In genomic region chr19:38775548-38775947, GRCm38 (mm10) we compare ENCODE assay signal across 9 mouse cellular contexts. TPM values are rescaled to one million over a fixed set of nuclear protein-coding genes. Genes with fewer than 3 reads are reported as not detected.
DNase-seq lines count a peak whose midpoint lies in the region; ATAC-seq and TF ChIP-seq lines count a peak whose summit lies in the region.
"Had no signal": no experiment of that assay in that cellular context is flagged by ENCODE, and none has a peak within 500 bp of the region (broad histone marks: within the 10 kb centered on the region; RNA-seq: fewer than 3 reads in every experiment).

No protein-coding gene starts in this region.

- no peak overlapping the region for H3K4me2 ChIP-seq in CH12.LX (ENCODE audit: insufficient read depth, low read depth, poor library complexity, severe bottlenecking)
- no peak overlapping the region for H3K4me2 ChIP-seq in midbrain, embryonic 16.5 days (ENCODE audit: low read length)
- H3K4me2 ChIP-seq: liver, embryonic 13.5 days had no signal

- ATAC-seq in midbrain, embryonic 16.5 days = 0 out of 2 replicates have a peak, but pooled peaks have one; percentile 70
- no peak for ATAC-seq in megakaryocyte-erythroid progenitor cell, adult 5-6 weeks (replicated peaks; ENCODE audit: low FRiP score, low TSS enrichment, poor library complexity, severe bottlenecking)

- H3K27ac ChIP-seq in CH12.LX (ENCODE audit: insufficient read depth, low read depth) = no peak overlapping the region
- no peak overlapping the region for H3K27ac ChIP-seq in gastrocnemius, adult 2 months
- no peak overlapping the region for H3K27ac ChIP-seq in midbrain, embryonic 16.5 days (ENCODE audit: low read length)
- H3K27ac ChIP-seq: liver, embryonic 13.5 days had no signal

- intact Hi-C loops in gastrocnemius, adult 2 months (cut with DNase I) = loop anchor here (2.0 to 5.0 kb wide), 2 partner anchors 213 to 351 kb away; no protein-coding TSS in a partner anchor

- H3K9ac ChIP-seq in CH12.LX (ENCODE audit: insufficient read depth, low read depth) = no peak overlapping the region
- no peak overlapping the region for H3K9ac ChIP-seq in midbrain, embryonic 16.5 days (ENCODE audit: low read depth, low read length)
- H3K9ac ChIP-seq: liver, embryonic 13.5 days had no signal

- H3K79me2 ChIP-seq in CH12.LX (replicated peaks; ENCODE audit: control insufficient read depth, extremely low read depth, insufficient read depth, poor library complexity, severe bottlenecking) = no peaks in the 10 kb centered on the region

- H3K4me3 ChIP-seq in CH12.LX (replicated peaks in 1 of 3; ENCODE audit: low read depth in 2 of 3, low read length in 2 of 3, poor library complexity in 1 of 3) = no peak overlapping the region
- H3K4me3 ChIP-seq in gastrocnemius, adult 2 months = no peak overlapping the region
- no peak overlapping the region for H3K4me3 ChIP-seq in midbrain, embryonic 16.5 days (ENCODE audit: low read depth, low read length)
- H3K4me3 ChIP-seq: liver, embryonic 13.5 days had no signal

- H3K36me3 ChIP-seq in CH12.LX (replicated peaks in 1 of 2; ENCODE audit: control insufficient read depth in 1 of 2, insufficient read depth in 1 of 2, low read length in 1 of 2) = no peaks in the 10 kb centered on the region
- H3K36me3 ChIP-seq in midbrain, embryonic 16.5 days (ENCODE audit: control insufficient read depth, insufficient read depth, low read length) = no peaks in the 10 kb centered on the region
- H3K36me3 ChIP-seq: liver, embryonic 13.5 days had no signal

- DNase-seq in heart, adult 8-10 months (ENCODE audit: low spot score) = peak; percentile 36
- DNase-seq in heart, adult 9 months (ENCODE audit: low spot score in 2 of 2) = no peak
- peak; percentile 56 for DNase-seq in CH12.LX (ENCODE audit: extremely low read depth)
- peak; percentile 47 for DNase-seq in adrenal gland, postnatal 25 days
- peak; percentile 50 for DNase-seq in gastrocnemius, adult 2 months
- peak; percentile 15 to 26 for DNase-seq in layer of hippocampus, postnatal 36 days
- DNase-seq: liver, embryonic 13.5 days had no signal

- TF ChIP-seq RAD21 in CH12.LX (IDR thresholded peaks at IDR 0.05; ENCODE audit: low read depth, low read length) = peak; percentile 65

- dilution Hi-C loops in CH12.LX (cut with MboI; ENCODE audit: extremely low pct_ligation_motif_present, extremely low pct_unique_long_range_greater_than_20kb, low sequenced_read_pairs) = no loop called here

- H3K27me3 ChIP-seq in CH12.LX (replicated peaks) = no peaks in the 10 kb centered on the region
- H3K27me3 ChIP-seq in midbrain, embryonic 16.5 days (ENCODE audit: control insufficient read depth, insufficient read depth, low read depth, low read length) = no peaks in the 10 kb centered on the region
- H3K27me3 ChIP-seq: liver, embryonic 13.5 days had no signal

- TF ChIP-seq CTCF in CH12.LX (conservative IDR thresholded peaks at IDR 0.05 in 1 of 2, IDR thresholded peaks at IDR 0.05 in 1 of 2; ENCODE audit: low read depth in 2 of 2, low read length in 2 of 2) = peak; percentile 30 to 83; a peak in 3 of 4 replicates
- peak; percentile 76 for TF ChIP-seq CTCF in gastrocnemius, adult 2 months (IDR thresholded peaks at IDR 0.05)

- in situ Hi-C loops in CH12.LX (cut with MboI; ENCODE audit: low pct_ligation_motif_present, low pct_unique_long_range_greater_than_20kb, low sequenced_read_pairs) = loop anchor here (25.0 kb wide), 1 partner anchor 363 kb away; no protein-coding TSS in a partner anchor

- H3K9me3 ChIP-seq in CH12.LX (replicated peaks; ENCODE audit: low read length) = no peaks in the 10 kb centered on the region
- no peaks in the 10 kb centered on the region for H3K9me3 ChIP-seq in midbrain, embryonic 16.5 days (replicated peaks; ENCODE audit: control insufficient read depth, low read length, poor library complexity, severe bottlenecking)
- H3K9me3 ChIP-seq: liver, embryonic 13.5 days had no signal

- TF ChIP-seq POLR2A in CH12.LX (IDR thresholded peaks at IDR 0.05; ENCODE audit: low read depth, low read length) = no peak

- no peak for TF ChIP-seq EP300 in CH12.LX (IDR thresholded peaks at IDR 0.05; ENCODE audit: low read length)

- H3K4me1 ChIP-seq in CH12.LX (ENCODE audit: control insufficient read depth in 1 of 2, insufficient read depth in 2 of 2) = no peaks in the 10 kb centered on the region
- no peaks in the 10 kb centered on the region for H3K4me1 ChIP-seq in midbrain, embryonic 16.5 days (ENCODE audit: control insufficient read depth, insufficient read depth, low read length)
- H3K4me1 ChIP-seq: liver, embryonic 13.5 days had no signal

- 52% methylated on average over 4 of the region's 4 CpGs for WGBS in midbrain, embryonic 16.5 days

TF ChIP-seq in CH12.LX, 34 proteins besides CTCF, POLR2A, EP300 and RAD21:
- no peak for TF ChIP-seq ZNF384 (IDR thresholded peaks at IDR 0.05; ENCODE audit: low read depth, low read length)
- 0 out of 2 replicates have a peak, but pooled peaks have one; percentile 21 for TF ChIP-seq MAFK (IDR thresholded peaks at IDR 0.05; ENCODE audit: insufficient replicate concordance, low read length)
- peak; percentile 80 for TF ChIP-seq SMC3 (IDR thresholded peaks at IDR 0.05; ENCODE audit: low read depth, low read length)
- TF ChIP-seq RCOR1 (conservative IDR thresholded peaks at IDR 0.05; ENCODE audit: low read depth, low read length) = no peak
TF ChIP-seq in CH12.LX: peak in this region for 2.

RNA-seq across cellular contexts. Expression of gene Noc3l, which starts 43.5 kb away (rescaled TPM):
- total RNA-seq in heart, adult 8-10 months (2022) = 1 to 10 TPM; 6.6 to 6.9 (median 6.7) TPM
- total RNA-seq in CH12.LX (2012; rRNA removed) = 15.1 and 23.2 TPM in 2 replicates
- total RNA-seq in CH12.LX (2014; rRNA removed) = 38.3 and 41.3 TPM in 2 replicates
- 32.9 and 34.9 TPM in 2 replicates for polyA plus RNA-seq in CH12.LX (2012; ENCODE audit: insufficient read length, low read depth)
- total RNA-seq in adrenal gland, postnatal 25 days (2021) = 16.1 and 17.7 TPM in 2 replicates
- 1 to 10 TPM; 6.8 to 7.0 TPM for total RNA-seq in gastrocnemius, adult 2 months (2021)
- 10 to 100 TPM; 14.2 to 15.4 TPM for total RNA-seq in layer of hippocampus, postnatal 36 days (2021)
- 4.7 and 5.4 TPM in 2 replicates for polyA plus RNA-seq in midbrain, embryonic 16.5 days (2015; fragmentation: Nextera tagmentation; extraction: Ambion mirVana)
- total RNA-seq in megakaryocyte-erythroid progenitor cell, adult 5-6 weeks (2014; fragmentation: Nextera tagmentation) = 24.3 and 34.6 TPM in 2 replicates
- 60.5 and 71.2 TPM in 2 replicates for total RNA-seq in megakaryocyte-erythroid progenitor cell, adult 5-6 weeks (2017)

Comparison
In these comparisons a context has a peak if more than half of its experiments do, and no peak if none do; other contexts are left out.
1. DNase-seq: peak in heart, adult 8-10 months (single experiment), CH12.LX (single experiment), adrenal gland, postnatal 25 days (single experiment), gastrocnemius, adult 2 months (single experiment) and layer of hippocampus, postnatal 36 days (2 of 2); none in heart, adult 9 months (0 of 2).